ENCODE assay signal across 9 mouse cellular contexts in the genomic region with DNA sequence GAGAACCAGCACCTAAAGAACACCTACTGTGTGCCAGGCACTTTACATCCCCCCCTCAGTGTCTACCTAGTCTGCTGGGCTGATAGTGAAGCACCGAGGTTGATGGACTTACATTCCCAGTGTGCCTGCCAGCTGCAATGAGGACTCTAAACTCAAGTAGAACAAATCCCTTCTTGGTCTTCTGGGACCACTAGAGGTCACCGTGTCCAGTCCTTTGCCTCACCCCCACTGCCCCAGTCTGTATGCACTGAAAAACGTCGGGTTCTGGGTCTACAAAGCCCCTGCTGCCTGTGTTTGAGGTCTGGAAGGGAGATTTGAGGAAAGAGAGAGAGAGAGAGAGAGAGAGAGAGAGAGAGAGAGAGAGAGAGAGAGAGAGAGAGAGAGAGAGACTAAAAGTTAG. TPM values are rescaled to one million over a fixed set of nuclear protein-coding genes. Genes with fewer than 3 reads are reported as not detected.
DNase-seq lines count a peak whose midpoint lies in the region; ATAC-seq lines count a peak whose summit lies in the region.
"Had no signal": no experiment of that assay in that cellular context is flagged by ENCODE, and none has a peak within 500 bp of the region (broad histone marks: within the 10 kb centered on the region; RNA-seq: fewer than 3 reads in every experiment).

No protein-coding gene starts in this region.

- H3K9me3 ChIP-seq in hindbrain, embryonic 10.5 days: no peaks in the 10 kb centered on the region; the same call in 1 of the 2 replicates
- no peaks in the 10 kb centered on the region for H3K9me3 ChIP-seq in midbrain, embryonic 16.5 days (replicated peaks; ENCODE audit: control insufficient read depth, low read length, poor library complexity, severe bottlenecking)

- peak overlapping the region; percentile 90 for H3K27ac ChIP-seq in hindbrain, embryonic 10.5 days
- peak overlapping the region; percentile 99 for H3K27ac ChIP-seq in midbrain, embryonic 16.5 days (ENCODE audit: low read length)

- peaks cover 82% of the 10 kb centered on the region for H3K4me1 ChIP-seq in hindbrain, embryonic 10.5 days (replicated peaks)
- peaks cover 38% of the 10 kb centered on the region for H3K4me1 ChIP-seq in midbrain, embryonic 16.5 days (ENCODE audit: control insufficient read depth, insufficient read depth, low read length)

- peaks cover 22% of the 10 kb centered on the region for H3K36me3 ChIP-seq in hindbrain, embryonic 10.5 days
- H3K36me3 ChIP-seq in midbrain, embryonic 16.5 days (ENCODE audit: control insufficient read depth, insufficient read depth, low read length): peaks cover 11% of the 10 kb centered on the region

- peak overlapping the region; percentile 57 for H3K4me3 ChIP-seq in hindbrain, embryonic 10.5 days
- H3K4me3 ChIP-seq in midbrain, embryonic 16.5 days (ENCODE audit: low read depth, low read length): peak overlapping the region; percentile 41

- intact Hi-C loops in heart, postnatal 14 days (cut with DNase I): loop anchor here (5.0 kb wide), 1 partner anchor 112 kb away; a partner anchor contains a TSS

- no peak for ATAC-seq in midbrain, embryonic 16.5 days
- no peak for ATAC-seq in granulocyte monocyte progenitor cell, adult 5-6 weeks (replicated peaks; ENCODE audit: poor library complexity, severe bottlenecking)

- 4% methylated on average over 4 of the region's 4 CpGs for WGBS in hindbrain, embryonic 10.5 days
- 0% methylated on average over 4 of the region's 4 CpGs for whole genome bisulfite sequencing in midbrain, embryonic 16.5 days

- H3K9ac ChIP-seq in midbrain, embryonic 16.5 days (ENCODE audit: low read depth, low read length): peak overlapping the region; percentile 85

- peak overlapping the region; percentile 92 for H3K4me2 ChIP-seq in midbrain, embryonic 16.5 days (ENCODE audit: low read length)

- peak; percentile 21 for DNase-seq in heart, adult 8-10 months (ENCODE audit: low spot score)
- no peak for DNase-seq in heart, postnatal 14 days
- DNase-seq in brain, adult 2 months (ENCODE audit: low read depth, low spot score): peak; percentile 36
- DNase-seq in hindbrain, embryonic 10.5 days (ENCODE audit: low spot score): no peak
- no peak for DNase-seq in cerebellum, postnatal 4 days (ENCODE audit: low spot score in 2 of 2)
- DNase-seq in urinary bladder, adult 18-20 months (ENCODE audit: low spot score in 2 of 2): no peak

- no peaks in the 10 kb centered on the region for H3K27me3 ChIP-seq in hindbrain, embryonic 10.5 days (ENCODE audit: insufficient read depth, poor library complexity, severe bottlenecking)
- no peaks in the 10 kb centered on the region for H3K27me3 ChIP-seq in midbrain, embryonic 16.5 days (ENCODE audit: control insufficient read depth, insufficient read depth, low read depth, low read length)

RNA-seq across cellular contexts. Expression of a gene that starts 1.1 kb away (rescaled TPM):
- total RNA-seq in heart, adult 8-10 months (2022): 1 to 10 TPM; 1.4 to 2.5 (median 1.9) TPM
- total RNA-seq in heart, postnatal 14 days (2021): 1 to 10 TPM; 7.8 TPM
- 1.0 and 1.7 TPM in 2 replicates for polyA plus RNA-seq in hindbrain, embryonic 10.5 days (2016; fragmentation: Nextera tagmentation; extraction: Ambion mirVana)
- polyA plus RNA-seq in midbrain, embryonic 16.5 days (2015; fragmentation: Nextera tagmentation; extraction: Ambion mirVana): 0.72 and 0.85 TPM in 2 replicates
- total RNA-seq in granulocyte monocyte progenitor cell, adult 5-6 weeks (2014; fragmentation: Nextera tagmentation): not detected in 2 replicates
- total RNA-seq in granulocyte monocyte progenitor cell, adult 5-6 weeks (2017): 0.05 TPM in 1 of 2 replicates, not detected in the other

RNA-seq across cellular contexts. Expression of a gene that starts 2.7 kb away (rescaled TPM):
- 1 to 10 TPM; 4.7 to 6.7 (median 5.3) TPM for total RNA-seq in heart, adult 8-10 months (2022)
- 1 to 10 TPM; 5.9 to 6.1 TPM for total RNA-seq in heart, postnatal 14 days (2021)
- 5.2 and 9.6 TPM in 2 replicates for polyA plus RNA-seq in hindbrain, embryonic 10.5 days (2016; fragmentation: Nextera tagmentation; extraction: Ambion mirVana)
- 48.2 and 49.4 TPM in 2 replicates for polyA plus RNA-seq in midbrain, embryonic 16.5 days (2015; fragmentation: Nextera tagmentation; extraction: Ambion mirVana)
- total RNA-seq in granulocyte monocyte progenitor cell, adult 5-6 weeks (2014; fragmentation: Nextera tagmentation): 1.4 TPM in 1 of 2 replicates, not detected in the other
- not detected in 2 replicates for total RNA-seq in granulocyte monocyte progenitor cell, adult 5-6 weeks (2017)

RNA-seq across cellular contexts. Expression of a gene that starts 9.5 kb away (rescaled TPM):
- total RNA-seq in heart, adult 8-10 months (2022): 1 to 10 TPM; 6.4 to 8.4 (median 7.5) TPM
- 1 to 10 TPM; 9.4 to 9.6 TPM for total RNA-seq in heart, postnatal 14 days (2021)
- polyA plus RNA-seq in hindbrain, embryonic 10.5 days (2016; fragmentation: Nextera tagmentation; extraction: Ambion mirVana): 5.3 and 6.5 TPM in 2 replicates
- polyA plus RNA-seq in midbrain, embryonic 16.5 days (2015; fragmentation: Nextera tagmentation; extraction: Ambion mirVana): 3.1 and 3.6 TPM in 2 replicates
- 4.6 and 7.7 TPM in 2 replicates for total RNA-seq in granulocyte monocyte progenitor cell, adult 5-6 weeks (2014; fragmentation: Nextera tagmentation)
- 1.0 and 1.2 TPM in 2 replicates for total RNA-seq in granulocyte monocyte progenitor cell, adult 5-6 weeks (2017)

RNA-seq across cellular contexts. Expression of a gene that starts 18.2 kb away (rescaled TPM):
- under 1 TPM in 2 of 4 experiments, not detected in 2; 0.22 to 0.43 TPM for total RNA-seq in heart, adult 8-10 months (2022)
- total RNA-seq in heart, postnatal 14 days (2021): not detected
- polyA plus RNA-seq in hindbrain, embryonic 10.5 days (2016; fragmentation: Nextera tagmentation; extraction: Ambion mirVana): not detected in 2 replicates
- polyA plus RNA-seq in midbrain, embryonic 16.5 days (2015; fragmentation: Nextera tagmentation; extraction: Ambion mirVana): 0.32 and 0.38 TPM in 2 replicates
- not detected in 2 replicates for total RNA-seq in granulocyte monocyte progenitor cell, adult 5-6 weeks (2014; fragmentation: Nextera tagmentation)
- not detected in 2 replicates for total RNA-seq in granulocyte monocyte progenitor cell, adult 5-6 weeks (2017)
- polyA plus RNA-seq: macrophage had no signal

RNA-seq across cellular contexts. Expression of a gene that starts 39.7 kb away (rescaled TPM):
- total RNA-seq in heart, adult 8-10 months (2022): 10 to 100 TPM; 27.3 to 40.6 (median 33.1) TPM
- 10 to 100 TPM in 1 of 2 experiments, 1 to 10 TPM in 1; 4.2 to 11.6 TPM for total RNA-seq in heart, postnatal 14 days (2021)
- not detected in 2 replicates for polyA plus RNA-seq in hindbrain, embryonic 10.5 days (2016; fragmentation: Nextera tagmentation; extraction: Ambion mirVana)
- polyA plus RNA-seq in midbrain, embryonic 16.5 days (2015; fragmentation: Nextera tagmentation; extraction: Ambion mirVana): 0.18 TPM in 1 of 2 replicates, not detected in the other
- total RNA-seq in granulocyte monocyte progenitor cell, adult 5-6 weeks (2014; fragmentation: Nextera tagmentation): not detected in 2 replicates
- not detected in 2 replicates for total RNA-seq in granulocyte monocyte progenitor cell, adult 5-6 weeks (2017)

Comparison
In these comparisons a context has a peak if more than half of its experiments do, and no peak if none do; other contexts are left out.
1. DNase-seq: peak in heart, adult 8-10 months (single experiment) and brain, adult 2 months (single experiment); none in heart, postnatal 14 days (0 of 2), hindbrain, embryonic 10.5 days (single experiment), cerebellum, postnatal 4 days (0 of 2) and urinary bladder, adult 18-20 months (0 of 2).